Mouse (Mus musculus): ENCODE data around the gene Tbx10.

DNA sequence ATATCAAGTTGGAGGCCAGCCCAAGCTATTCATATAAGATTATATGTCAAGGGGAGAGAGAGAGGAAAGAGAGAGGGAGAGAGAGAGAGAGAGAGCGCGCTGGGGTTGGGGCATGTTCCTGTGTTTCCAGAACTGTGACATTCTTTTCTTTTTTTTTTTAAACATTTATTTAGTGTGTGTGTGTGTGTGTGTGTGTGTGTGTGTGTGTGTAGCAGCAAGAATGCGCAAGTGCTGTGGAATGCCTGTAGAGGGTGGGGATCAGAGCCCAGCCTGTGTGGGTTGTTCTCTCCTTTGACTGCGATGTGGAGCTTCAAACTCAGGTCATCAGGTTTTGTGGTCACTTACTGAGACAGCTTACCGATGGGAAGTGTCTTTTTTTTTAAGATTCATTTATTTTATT is 32.3 kb upstream of the Tbx10 start:
- no peak for TF ChIP-seq CTCF (IDR thresholded peaks at IDR 0.05; ENCODE audit: low read depth)
- no peak for TF ChIP-seq EP300 (optimal IDR thresholded peaks at IDR 0.05)

Measured in stomach, postnatal 0 days (tissue).